Mouse (Mus musculus): ENCODE data around the gene Shank3. TPM values are rescaled to one million over a fixed set of nuclear protein-coding genes. Genes with fewer than 3 reads are reported as not detected.

Shank3 gene
- polyA plus RNA-seq, 1 experiment from 2014 or later = 2.6 TPM

GRCm38 (mm10) chr15:89468577-89468976, 30.8 kb upstream of the Shank3 start:
- WGBS = 39% methylated on average over 2 of the region's 2 CpGs
- no peaks in the 10 kb centered on the region for H3K36me3 ChIP-seq
- H3K4me3 ChIP-seq = no peak overlapping the region
- H3K9me3 ChIP-seq = no peaks in the 10 kb centered on the region
- no peaks in the 10 kb centered on the region for H3K27me3 ChIP-seq (ENCODE audit: insufficient read depth, poor library complexity, severe bottlenecking)
- no peak overlapping the region for H3K27ac ChIP-seq
- DNase-seq (ENCODE audit: low spot score) = no peak
- H3K4me1 ChIP-seq = 0 out of 2 replicates have a peak, but pooled peaks cover 5% of the 10 kb centered on the region

- H3K9me3 ChIP-seq = no peaks in the 10 kb centered on the region
- no peak for DNase-seq (ENCODE audit: low spot score)
- no peak overlapping the region for H3K4me3 ChIP-seq
- no peaks in the 10 kb centered on the region for H3K27me3 ChIP-seq (ENCODE audit: insufficient read depth, poor library complexity, severe bottlenecking)
- H3K4me1 ChIP-seq = peaks cover 20% of the 10 kb centered on the region
- WGBS = 90% methylated on average over 4 of the region's 4 CpGs
- H3K27ac ChIP-seq = no peak overlapping the region
- H3K36me3 ChIP-seq = 0 out of 2 replicates have a peak, but pooled peaks cover 3% of the 10 kb centered on the region
Measured at GRCm38 (mm10) chr15:89471476-89471875, 27.9 kb upstream of the Shank3 start.

DNA sequence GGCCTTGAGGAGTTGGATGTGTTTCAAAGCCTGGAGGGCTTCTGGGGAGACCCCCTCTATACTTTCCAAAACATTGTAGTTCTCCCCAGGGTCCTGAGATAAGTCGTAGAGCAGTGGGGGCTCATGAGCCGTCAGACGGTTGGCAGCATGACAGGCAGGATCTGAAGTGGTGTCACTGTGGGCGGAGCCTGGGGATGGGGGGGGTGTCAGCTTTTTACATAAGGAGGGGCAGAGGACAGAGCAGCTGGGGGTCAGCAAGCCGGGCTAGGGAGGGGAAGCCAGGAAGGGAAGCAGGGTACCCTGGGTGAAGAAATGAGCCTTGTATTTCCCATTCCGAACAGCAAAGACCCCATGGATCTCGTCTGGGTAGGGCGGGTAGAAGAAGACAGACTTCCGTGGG, 26.1 kb upstream of the Shank3 start:
- no peak for DNase-seq (ENCODE audit: low spot score)
- Histone ChIP-seq H3K27ac (no peak overlapping the region), H3K4me3 (no peak overlapping the region), H3K27me3 (ENCODE audit: insufficient read depth, poor library complexity, severe bottlenecking) (no peaks in the 10 kb centered on the region; the same call in 1 of the 2 replicates), H3K36me3 (0 out of 2 replicates have a peak, but pooled peaks cover 3% of the 10 kb centered on the region), H3K9me3 (no peaks in the 10 kb centered on the region), H3K4me1 (peaks cover 32% of the 10 kb centered on the region)
- WGBS = 71% methylated on average over 9 of the region's 9 CpGs

DNA sequence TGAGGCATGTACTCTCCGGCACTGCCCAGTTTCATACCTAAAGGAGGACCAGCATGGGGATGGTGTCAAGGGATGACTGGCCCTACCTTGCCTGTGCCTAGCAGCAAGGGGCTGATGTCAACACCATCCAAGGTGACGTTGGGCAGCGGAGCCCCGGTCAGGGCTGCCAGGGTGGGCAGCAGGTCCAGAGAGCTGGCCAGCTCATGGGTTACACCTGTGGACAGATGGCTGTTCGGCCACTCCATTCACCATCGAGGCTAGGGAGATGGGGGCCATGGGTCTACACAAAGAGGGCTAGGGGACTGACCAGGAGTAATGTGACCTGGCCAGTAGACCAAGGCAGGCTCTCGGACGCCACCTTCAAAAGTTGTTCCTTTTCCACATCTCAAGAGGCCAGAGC, 25.5 kb upstream of the Shank3 start:
- H3K27ac ChIP-seq = no peak overlapping the region
- no peaks in the 10 kb centered on the region; the same call in 1 of the 2 replicates for H3K27me3 ChIP-seq (ENCODE audit: insufficient read depth, poor library complexity, severe bottlenecking)
- 0 out of 2 replicates have a peak, but pooled peaks cover 3% of the 10 kb centered on the region for H3K36me3 ChIP-seq
- peaks cover 33% of the 10 kb centered on the region for H3K4me1 ChIP-seq
- no peak overlapping the region for H3K4me3 ChIP-seq
- H3K9me3 ChIP-seq = no peaks in the 10 kb centered on the region
- 93% methylated on average over 8 of the region's 8 CpGs for WGBS
- DNase-seq (ENCODE audit: low spot score) = no peak

GRCm38 (mm10) chr15:89474596-89475292, 24.7 kb upstream of the Shank3 start:
- 89% methylated on average over 19 of the region's 19 CpGs for WGBS
- no peak for DNase-seq (ENCODE audit: low spot score)
- Histone ChIP-seq H3K36me3 (0 out of 2 replicates have a peak, but pooled peaks cover 3% of the 10 kb centered on the region), H3K27ac (no peak overlapping the region), H3K9me3 (no peaks in the 10 kb centered on the region), H3K4me1 (peaks cover 33% of the 10 kb centered on the region), H3K4me3 (peak overlapping the region; percentile 70), H3K27me3 (ENCODE audit: insufficient read depth, poor library complexity, severe bottlenecking) (no peaks in the 10 kb centered on the region; the same call in 1 of the 2 replicates)

DNA sequence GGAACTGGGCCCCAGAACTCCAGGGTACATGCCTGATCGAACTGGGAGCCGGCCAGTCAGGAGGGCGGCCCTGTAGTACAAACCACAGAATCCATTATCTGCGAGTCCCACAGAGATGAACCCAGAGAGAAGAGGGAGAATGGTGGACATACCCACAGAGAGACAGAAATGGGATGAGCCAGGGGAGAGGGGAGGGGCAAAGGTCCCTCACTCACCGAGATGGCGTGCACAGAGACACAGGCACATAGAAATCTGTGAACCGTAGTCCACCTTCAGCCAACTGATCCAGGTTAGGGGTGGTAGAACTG, 24.2 kb upstream of the Shank3 start:
- DNase-seq (ENCODE audit: low spot score) = no peak
- H3K9me3 ChIP-seq = no peaks in the 10 kb centered on the region
- 81% methylated on average over 7 of the region's 7 CpGs for WGBS
- 0 out of 2 replicates have a peak, but pooled peaks cover 3% of the 10 kb centered on the region for H3K36me3 ChIP-seq
- H3K27ac ChIP-seq = peak overlapping the region; percentile 88; the same call in 1 of the 2 replicates
- no peaks in the 10 kb centered on the region; the same call in 1 of the 2 replicates for H3K27me3 ChIP-seq (ENCODE audit: insufficient read depth, poor library complexity, severe bottlenecking)
- H3K4me1 ChIP-seq = peaks cover 35% of the 10 kb centered on the region
- peak overlapping the region; percentile 70 for H3K4me3 ChIP-seq

- WGBS = 8% methylated on average over 44 of the region's 44 CpGs
Measured at GRCm38 (mm10) chr15:89475611-89476474, 23.6 kb upstream of the Shank3 start.

DNA sequence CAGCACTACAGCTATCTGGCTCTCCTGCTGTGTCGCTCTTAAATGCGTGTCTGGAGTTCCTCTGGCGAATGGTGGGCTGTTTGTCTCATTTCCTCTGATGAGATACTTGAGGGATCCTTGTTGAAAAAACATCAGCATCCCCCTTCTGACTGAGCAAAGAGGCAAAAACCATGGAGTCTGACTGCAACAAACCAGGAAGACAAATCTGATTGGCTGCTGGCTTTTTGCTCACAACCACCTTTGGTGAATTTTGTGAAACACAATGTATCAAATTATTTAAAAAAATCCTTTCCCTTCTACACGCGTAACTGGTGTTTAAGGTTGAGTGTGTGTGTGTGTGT, 23.0 kb upstream of the Shank3 start:
- peak overlapping the region; percentile 88 for H3K27ac ChIP-seq

More at GRCm38 (mm10) chr15:89475611-89476474, 23.6 kb upstream of the Shank3 start:
- H3K4me3 ChIP-seq = peak overlapping the region; percentile 70
- no peaks in the 10 kb centered on the region; the same call in 1 of the 2 replicates for H3K27me3 ChIP-seq (ENCODE audit: insufficient read depth, poor library complexity, severe bottlenecking)
- H3K36me3 ChIP-seq = 0 out of 2 replicates have a peak, but pooled peaks cover 3% of the 10 kb centered on the region
- peak overlapping the region; percentile 88 for H3K27ac ChIP-seq
- DNase-seq (ENCODE audit: low spot score) = peak; percentile 97
- H3K9me3 ChIP-seq = no peaks in the 10 kb centered on the region
- peaks cover 41% of the 10 kb centered on the region for H3K4me1 ChIP-seq

DNA sequence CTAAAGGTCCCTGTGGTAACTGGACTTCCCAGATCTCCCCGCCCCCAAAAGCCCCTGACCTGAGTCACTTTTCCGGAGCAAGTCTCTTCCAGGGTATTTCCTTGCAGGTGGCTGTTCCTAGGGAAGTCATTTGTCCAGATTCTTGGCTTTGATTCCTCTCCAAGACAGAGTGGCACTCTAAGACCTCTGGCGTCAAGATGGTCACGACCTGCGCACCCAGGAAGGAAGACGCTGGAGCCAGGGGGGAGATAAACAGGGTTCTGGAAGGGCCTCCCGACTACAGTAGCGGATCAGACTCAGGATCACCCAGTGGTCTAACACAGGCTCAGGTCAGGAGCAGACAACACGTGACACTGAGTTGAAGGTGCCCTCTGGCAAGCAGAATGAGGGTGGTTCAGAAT, 22.3 kb upstream of the Shank3 start, which contains the start of gene Arsa:
Gene Arsa (minus strand): TSS at position 335 of the 401 bp plus-strand sequence.
- Histone ChIP-seq H3K27ac (peak within 1 kb of the TSS; percentile 88), H3K36me3 (0 out of 2 replicates have a peak, but pooled peaks cover 3% of the 10 kb centered on the region), H3K4me1 (peaks cover 42% of the 10 kb centered on the region), H3K4me3 (peak within 1 kb of the TSS; percentile 70), H3K27me3 (ENCODE audit: insufficient read depth, poor library complexity, severe bottlenecking) (no peaks in the 10 kb centered on the region; the same call in 1 of the 2 replicates), H3K9me3 (no peaks in the 10 kb centered on the region)
- no peak for DNase-seq (ENCODE audit: low spot score)
- WGBS = 17% methylated on average over 9 of the region's 9 CpGs

More for the DNA sequence above, 23.0 kb upstream of the Shank3 start:
- Histone ChIP-seq H3K9me3 (no peaks in the 10 kb centered on the region), H3K27me3 (ENCODE audit: insufficient read depth, poor library complexity, severe bottlenecking) (no peaks in the 10 kb centered on the region; the same call in 1 of the 2 replicates), H3K4me1 (peaks cover 42% of the 10 kb centered on the region), H3K4me3 (peak overlapping the region; percentile 70), H3K36me3 (0 out of 2 replicates have a peak, but pooled peaks cover 3% of the 10 kb centered on the region)
- no peak for DNase-seq (ENCODE audit: low spot score)
- 10% methylated on average over 5 of the region's 5 CpGs for WGBS

- no peaks in the 10 kb centered on the region; the same call in 1 of the 2 replicates for H3K27me3 ChIP-seq (ENCODE audit: insufficient read depth, poor library complexity, severe bottlenecking)
- H3K4me3 ChIP-seq = no peak overlapping the region
- no peak for DNase-seq (ENCODE audit: low spot score)
Measured at GRCm38 (mm10) chr15:89477806-89478205, 21.6 kb upstream of the Shank3 start.

DNA sequence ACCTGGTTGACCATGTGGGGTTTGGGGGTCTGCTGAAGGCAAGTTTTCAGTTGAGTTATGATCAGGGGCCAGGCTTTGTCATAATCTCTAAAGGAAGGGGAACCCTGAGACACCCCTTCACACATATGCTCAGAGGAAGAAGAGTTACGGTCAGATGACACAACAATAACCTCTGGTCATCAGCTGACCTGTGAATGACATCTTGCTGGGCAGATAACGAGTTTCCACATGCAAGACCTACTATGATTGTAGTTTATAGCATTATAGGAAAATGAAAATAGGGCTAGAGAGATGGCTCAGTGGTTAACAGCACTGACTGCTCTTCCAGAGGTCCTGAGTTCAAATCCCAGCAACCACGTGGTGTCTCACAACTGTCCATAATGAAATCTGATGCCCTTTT, 20.8 kb upstream of the Shank3 start:
- DNase-seq (ENCODE audit: low spot score) = no peak
- WGBS = 85% methylated on average over 3 of the region's 3 CpGs
- H3K27ac ChIP-seq = no peak overlapping the region
- no peak overlapping the region for H3K4me3 ChIP-seq
- H3K36me3 ChIP-seq = 0 out of 2 replicates have a peak, but pooled peaks cover 3% of the 10 kb centered on the region
- H3K4me1 ChIP-seq = peaks cover 36% of the 10 kb centered on the region
- no peaks in the 10 kb centered on the region; the same call in 1 of the 2 replicates for H3K27me3 ChIP-seq (ENCODE audit: insufficient read depth, poor library complexity, severe bottlenecking)
- no peaks in the 10 kb centered on the region for H3K9me3 ChIP-seq

More at GRCm38 (mm10) chr15:89477806-89478205, 21.6 kb upstream of the Shank3 start:
- Histone ChIP-seq H3K27ac (no peak overlapping the region; the same call in 1 of the 2 replicates), H3K4me1 (peaks cover 42% of the 10 kb centered on the region), H3K36me3 (0 out of 2 replicates have a peak, but pooled peaks cover 3% of the 10 kb centered on the region), H3K9me3 (no peaks in the 10 kb centered on the region)
- 51% methylated on average over 8 of the region's 8 CpGs for WGBS

DNA sequence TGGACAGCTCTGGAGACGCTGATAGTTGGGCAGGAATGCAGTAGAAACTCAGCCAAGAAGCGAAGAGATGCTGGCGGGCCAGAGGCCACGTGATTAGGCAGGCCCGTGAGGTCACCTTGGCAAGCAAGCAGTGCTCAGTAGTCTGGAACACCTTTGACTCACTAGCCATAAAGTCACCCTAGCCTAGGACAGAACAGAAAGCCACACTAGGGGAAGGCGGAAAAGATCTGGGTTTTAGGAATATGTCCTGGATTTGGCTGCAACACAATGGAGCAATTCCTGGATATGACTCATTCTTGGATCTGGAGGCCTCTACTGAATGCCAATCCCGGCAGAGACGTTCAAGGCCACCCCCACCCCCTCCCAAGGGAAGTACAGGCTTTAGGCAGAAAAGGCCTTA, 18.8 kb upstream of the Shank3 start:
- Histone ChIP-seq H3K9me3 (no peaks in the 10 kb centered on the region), H3K36me3 (no peaks in the 10 kb centered on the region), H3K27me3 (ENCODE audit: insufficient read depth, poor library complexity, severe bottlenecking) (no peaks in the 10 kb centered on the region; the same call in 1 of the 2 replicates), H3K4me1 (peaks cover 28% of the 10 kb centered on the region), H3K4me3 (no peak overlapping the region), H3K27ac (no peak overlapping the region; the same call in 1 of the 2 replicates)
- DNase-seq (ENCODE audit: low spot score) = no peak
- WGBS = 59% methylated on average over 8 of the region's 8 CpGs

Data from heart, embryonic 10.5 days (tissue).